ENCODE assay signal across 16 mouse cellular contexts in genomic region chr11:70972586-70972985, GRCm38 (mm10).
"Had no signal": no experiment of that assay in that cellular context is flagged by ENCODE, and none has a peak within 500 bp of the region (broad histone marks: within the 10 kb centered on the region; RNA-seq: fewer than 3 reads in every experiment).

No protein-coding gene starts in this region.

- H3K4me3 ChIP-seq: layer of hippocampus, adult 2 months; limb, embryonic 10.5 days; limb, embryonic 13.5 days; megakaryocyte, embryonic 14.5 days; midbrain, embryonic 10.5 days; midbrain, embryonic 13.5 days had no signal

- H3K27ac ChIP-seq: hindbrain, postnatal 0 days; layer of hippocampus, adult 2 months; limb, embryonic 10.5 days; limb, embryonic 13.5 days; macrophage; midbrain, embryonic 10.5 days; midbrain, embryonic 13.5 days had no signal

- ATAC-seq: hindbrain, postnatal 0 days; inflammation-experienced regulatory T-cells, adult 6 months; intestine, embryonic 16.5 days; lung, postnatal 0 days; midbrain, embryonic 13.5 days; midbrain, embryonic 16.5 days had no signal

- H3K9ac ChIP-seq: limb, embryonic 13.5 days; lung, embryonic 14.5 days; midbrain, embryonic 13.5 days had no signal

- H3K4me2 ChIP-seq: limb, embryonic 13.5 days; lung, embryonic 14.5 days; midbrain, embryonic 13.5 days had no signal

- H3K9me3 ChIP-seq: limb, embryonic 10.5 days; limb, embryonic 13.5 days; megakaryocyte, embryonic 14.5 days; midbrain, embryonic 10.5 days; midbrain, embryonic 13.5 days had no signal

- H3K27me3 ChIP-seq: limb, embryonic 13.5 days; megakaryocyte, embryonic 14.5 days; midbrain, embryonic 13.5 days had no signal

- DNase-seq: kidney, postnatal 25 days; layer of hippocampus, adult 9-11 months; lung, embryonic 14.5 days; thymus, postnatal 25 days had no signal
